Mouse (Mus musculus): ENCODE measurements at regions not wholly inside any gene's neighbourhood (a gene's known extent, or its start where the extent isn't known, plus 50 kb on each side); places are given as distances from the start of the nearest gene placed in this dataset.

GRCm38 (mm10) chr6:109009364-109009763 is 180.9 kb downstream of the Edem1 start:
- no peak for TF ChIP-seq RCOR1 (IDR thresholded peaks at IDR 0.05; ENCODE audit: low read depth, low read length)
- no peak for TF ChIP-seq USF1 (IDR thresholded peaks at IDR 0.05; ENCODE audit: low read depth, low read length)
- no peak for TF ChIP-seq TAL1 (IDR thresholded peaks at IDR 0.05; ENCODE audit: low read length)
- TF ChIP-seq EP300 (IDR thresholded peaks at IDR 0.05; ENCODE audit: low read depth in 1 of 2, low read length in 2 of 2) = no peak
- TF ChIP-seq ZKSCAN1 (IDR thresholded peaks at IDR 0.05; ENCODE audit: low read depth, low read length) = no peak
- no peak for TF ChIP-seq GABPA (IDR thresholded peaks at IDR 0.05; ENCODE audit: low read depth, low read length)
- TF ChIP-seq POLR2A (IDR thresholded peaks at IDR 0.05; ENCODE audit: control insufficient read depth in 1 of 2, insufficient read depth in 1 of 2, low read depth in 1 of 2, low read length in 2 of 2, poor library complexity in 1 of 2) = no peak
- no peak for TF ChIP-seq MXI1 (IDR thresholded peaks at IDR 0.05; ENCODE audit: low read depth, low read length)
- TF ChIP-seq CTCF (IDR thresholded peaks at IDR 0.05 in 2 of 3, conservative IDR thresholded peaks at IDR 0.05 in 1 of 3; ENCODE audit: control insufficient read depth in 1 of 3, insufficient read depth in 1 of 3, low read depth in 2 of 3, low read length in 3 of 3, poor library complexity in 1 of 3, severe bottlenecking in 1 of 3) = no peak

All from MEL (cell line).